Mouse (Mus musculus) spleen, postnatal 36 days (tissue): ENCODE measurements around the gene Hoxc13.

ENCODE experiments used
- DNase-seq, 2 experiments: peaks; one replicate each; pipeline ENCODE4 v3.0.0; 2022; ENCODE audit warnings: low spot score in 2 of 2, mixed read lengths in 1 of 2

The Hoxc13 gene

GRCm38 (mm10) chr15:102963671-102964640 is 43.1 kb downstream of the Hoxc13 start:
- no peak for DNase-seq

GRCm38 (mm10) chr15:102965003-102965891 is 44.3 kb downstream of the Hoxc13 start:
- DNase-seq: no peak

GRCm38 (mm10) chr15:102965892-102966775 is 45.2 kb downstream of the Hoxc13 start:
- peak; percentile 35 to 37 for DNase-seq

GRCm38 (mm10) chr15:102966776-102967311 is 45.9 kb downstream of the Hoxc13 start, which contains the start of gene Hoxc10:
Gene Hoxc10, plus strand, starts transcription at chr15:102966796.
- DNase-seq: no peak

GRCm38 (mm10) chr15:102967312-102967510 is 46.3 kb downstream of the Hoxc13 start, which contains the start of gene Hoxc5:
Gene Hoxc5, plus strand, starts transcription at chr15:102967443.
- no peak for DNase-seq

GRCm38 (mm10) chr15:102967511-102968397 is 46.9 kb downstream of the Hoxc13 start:
- no peak for DNase-seq

GRCm38 (mm10) chr15:102969296-102969695 is 48.4 kb downstream of the Hoxc13 start:
- no peak for DNase-seq

- no peak for DNase-seq
Observed at GRCm38 (mm10) chr15:102970740-102971139, 49.8 kb downstream of the Hoxc13 start.

- no peak for DNase-seq
Observed at GRCm38 (mm10) chr15:102972254-102972653, 51.4 kb downstream of the Hoxc13 start.

- no peak for DNase-seq
Observed at GRCm38 (mm10) chr15:102972753-102973152, 51.9 kb downstream of the Hoxc13 start.

- DNase-seq: no peak
Observed at GRCm38 (mm10) chr15:102975034-102975433, 54.1 kb downstream of the Hoxc13 start.

- no peak for DNase-seq
Observed at GRCm38 (mm10) chr15:102975688-102976111, 54.8 kb downstream of the Hoxc13 start.

- DNase-seq: no peak
Observed at GRCm38 (mm10) chr15:102976171-102976570, 55.3 kb downstream of the Hoxc13 start, which contains the start of gene Hoxc9. Gene Hoxc9, plus strand, starts transcription at chr15:102976439.

- DNase-seq: no peak
Observed at GRCm38 (mm10) chr15:102976631-102977422, 55.9 kb downstream of the Hoxc13 start.

GRCm38 (mm10) chr15:102977423-102977974 is 56.6 kb downstream of the Hoxc13 start:
- no peak for DNase-seq
